Mouse (Mus musculus): ENCODE results near the gene Wdr81. TPM values are rescaled to one million over a fixed set of nuclear protein-coding genes. Genes with fewer than 3 reads are reported as not detected.

The Wdr81 gene
- polyA plus RNA-seq, 1 experiment from 2014 or later: 3.7 TPM

DNA sequence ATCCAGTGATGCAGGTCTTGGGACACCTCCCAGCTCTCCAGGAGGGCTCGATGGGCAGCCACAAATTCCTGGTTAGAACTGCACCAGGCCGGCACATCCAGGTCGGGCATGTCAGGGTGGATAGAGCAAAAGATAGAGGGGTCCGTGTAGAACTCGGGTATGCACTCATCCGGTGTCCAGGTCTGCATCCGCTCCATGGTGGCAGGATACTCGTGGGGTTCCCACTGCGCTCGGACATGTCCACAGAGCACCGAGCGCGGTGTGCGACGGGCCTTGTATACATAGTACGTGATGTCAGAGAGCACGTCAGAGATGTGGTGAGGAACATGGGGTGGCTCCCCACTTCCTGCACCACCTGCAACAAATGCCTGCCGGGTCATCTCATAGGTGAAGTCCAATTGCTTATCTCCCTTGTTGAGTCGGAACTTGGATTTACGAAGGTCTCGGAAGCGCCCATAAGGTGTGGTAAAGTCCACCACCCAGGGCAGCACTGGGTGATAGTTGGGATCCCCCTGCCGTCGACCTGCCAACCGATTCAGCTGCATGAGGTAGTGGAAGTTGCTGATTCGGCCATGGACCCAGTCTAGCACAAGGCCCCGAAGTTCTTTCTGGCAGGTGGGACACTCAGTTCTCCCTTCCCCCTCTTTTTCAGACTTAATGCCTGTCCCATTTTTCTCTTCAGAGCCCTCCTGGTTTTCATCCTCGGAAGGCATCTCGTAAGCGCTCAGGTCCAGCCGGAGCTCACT, 1.5 kb downstream of the Wdr81 start:
- H3K4me3 ChIP-seq (ENCODE audit: control insufficient read depth in 1 of 2, insufficient read depth in 1 of 2, low read depth in 1 of 2, low read length in 2 of 2): no peak overlapping the region
- no peak for ATAC-seq (ENCODE audit: insufficient number of reproducible peaks, insufficient read depth, low FRiP score, low read depth)
- WGBS: 89% methylated on average over 31 of the region's 31 CpGs
- no peak overlapping the region for H3K27ac ChIP-seq (replicated peaks in 1 of 2; ENCODE audit: control insufficient read depth in 1 of 2, insufficient read depth in 1 of 2, low read depth in 2 of 2, low read length in 2 of 2)
- peaks cover 10 to 16% of the 10 kb centered on the region in 2 experiments for H3K4me1 ChIP-seq (ENCODE audit: control insufficient read depth in 2 of 2, insufficient read depth in 2 of 2, low read length in 2 of 2)
- no peaks in the 10 kb centered on the region for H3K9me3 ChIP-seq (ENCODE audit: control insufficient read depth, low read length)
- H3K4me2 ChIP-seq (ENCODE audit: low read length): no peak overlapping the region
- H3K36me3 ChIP-seq (ENCODE audit: control insufficient read depth, insufficient read depth, low read length): peaks cover 31% of the 10 kb centered on the region
- no peaks in the 10 kb centered on the region for H3K27me3 ChIP-seq (ENCODE audit: control insufficient read depth, insufficient read depth, low read length)
- H3K9ac ChIP-seq (ENCODE audit: low read length): no peak overlapping the region

DNA sequence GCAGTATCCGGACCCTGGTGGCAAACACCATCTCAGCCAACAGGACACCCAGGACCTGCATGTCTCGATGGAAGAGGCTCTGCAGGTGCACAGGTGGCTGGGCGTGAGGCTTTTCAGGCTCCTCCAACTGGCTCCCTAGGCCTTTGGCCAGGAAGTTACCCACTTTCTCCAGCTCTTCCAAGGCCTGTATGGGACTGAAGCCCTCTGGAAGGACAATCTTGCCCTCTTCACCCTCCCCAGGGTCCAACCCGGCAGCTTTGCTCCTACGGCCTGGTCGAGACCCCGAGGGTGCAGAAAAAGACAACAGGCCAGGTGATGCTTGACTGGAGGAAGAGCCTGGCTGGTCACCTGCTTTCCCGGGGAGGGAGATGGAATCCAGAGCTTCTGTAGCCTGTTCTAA, 2.4 kb downstream of the Wdr81 start:
- Histone ChIP-seq H3K4me1 (ENCODE audit: control insufficient read depth in 2 of 2, insufficient read depth in 2 of 2, low read length in 2 of 2) (peaks cover 10 to 16% of the 10 kb centered on the region in 2 experiments), H3K9me3 (ENCODE audit: control insufficient read depth, low read length) (no peaks in the 10 kb centered on the region), H3K4me2 (ENCODE audit: low read length) (no peak overlapping the region), H3K4me3 (ENCODE audit: control insufficient read depth in 1 of 2, insufficient read depth in 1 of 2, low read depth in 1 of 2, low read length in 2 of 2) (no peak overlapping the region), H3K27ac (replicated peaks in 1 of 2; ENCODE audit: control insufficient read depth in 1 of 2, insufficient read depth in 1 of 2, low read depth in 2 of 2, low read length in 2 of 2) (no peak overlapping the region), H3K36me3 (ENCODE audit: control insufficient read depth, insufficient read depth, low read length) (peaks cover 39% of the 10 kb centered on the region), H3K27me3 (ENCODE audit: control insufficient read depth, insufficient read depth, low read length) (no peaks in the 10 kb centered on the region), H3K9ac (ENCODE audit: low read length) (no peak overlapping the region)
- 85% methylated on average over 8 of the region's 8 CpGs for WGBS
- no peak for ATAC-seq (ENCODE audit: insufficient number of reproducible peaks, insufficient read depth, low FRiP score, low read depth)

DNA sequence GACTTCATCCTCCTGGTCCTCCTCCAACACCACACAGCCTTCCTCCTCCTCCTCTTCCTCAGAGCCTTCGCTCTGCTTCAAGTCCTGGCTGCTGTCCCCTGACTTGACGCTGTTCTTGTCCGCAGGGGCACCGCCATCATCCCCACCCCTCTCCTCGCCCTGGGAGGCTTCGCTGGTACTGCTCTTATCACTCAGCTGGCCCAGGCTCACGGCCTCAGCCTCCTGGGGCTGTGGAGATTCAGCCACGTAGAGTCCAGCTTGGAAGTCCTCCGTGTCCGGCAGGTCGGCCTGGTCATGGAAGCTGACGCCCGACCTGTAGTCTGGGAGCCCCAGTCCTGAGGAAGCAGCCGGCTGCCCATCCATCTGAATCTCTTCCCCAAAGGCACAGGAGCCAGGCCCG, 3.6 kb downstream of the Wdr81 start:
- H3K4me1 ChIP-seq (ENCODE audit: control insufficient read depth in 2 of 2, insufficient read depth in 2 of 2, low read length in 2 of 2): peaks cover 10 to 16% of the 10 kb centered on the region in 2 experiments
- peaks cover 44% of the 10 kb centered on the region for H3K36me3 ChIP-seq (ENCODE audit: control insufficient read depth, insufficient read depth, low read length)
- no peaks in the 10 kb centered on the region for H3K27me3 ChIP-seq (ENCODE audit: control insufficient read depth, insufficient read depth, low read length)
- H3K9ac ChIP-seq (ENCODE audit: low read length): no peak overlapping the region
- no peak overlapping the region for H3K4me2 ChIP-seq (ENCODE audit: low read length)
- ATAC-seq (ENCODE audit: insufficient number of reproducible peaks, insufficient read depth, low FRiP score, low read depth): no peak
- no peak overlapping the region for H3K4me3 ChIP-seq (ENCODE audit: control insufficient read depth in 1 of 2, insufficient read depth in 1 of 2, low read depth in 1 of 2, low read length in 2 of 2)
- no peaks in the 10 kb centered on the region for H3K9me3 ChIP-seq (ENCODE audit: control insufficient read depth, low read length)
- 82% methylated on average over 15 of the region's 15 CpGs for WGBS
- no peak overlapping the region for H3K27ac ChIP-seq (replicated peaks in 1 of 2; ENCODE audit: control insufficient read depth in 1 of 2, insufficient read depth in 1 of 2, low read depth in 2 of 2, low read length in 2 of 2)

DNA sequence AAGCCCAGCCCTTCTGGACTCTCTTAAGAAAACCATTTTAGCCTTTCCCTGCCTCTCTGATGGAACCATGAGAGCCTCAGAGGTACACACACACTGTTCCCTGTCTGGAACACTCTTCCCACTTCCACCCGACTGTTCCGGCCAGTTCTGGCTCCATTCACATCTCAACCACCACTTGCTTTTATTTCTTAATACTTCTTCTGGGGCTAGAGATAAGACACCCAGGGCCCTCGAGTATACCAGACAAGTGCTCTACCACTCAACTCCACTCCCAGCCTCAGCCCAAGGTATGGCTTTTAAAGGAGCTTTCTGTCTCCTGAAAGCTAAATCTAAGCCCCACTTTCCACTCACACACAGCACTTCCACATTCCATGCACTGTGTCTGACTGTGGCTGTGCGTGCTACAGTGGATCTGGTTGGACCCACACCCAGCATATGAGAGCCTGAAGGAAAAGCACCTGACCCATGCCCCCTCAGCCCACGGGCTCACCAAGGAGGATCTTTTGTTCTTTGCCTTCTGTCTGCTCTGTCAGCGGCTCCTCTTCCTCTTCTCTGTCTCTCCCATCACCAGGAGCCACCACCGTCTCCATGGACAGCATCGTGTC, 4.1 kb downstream of the Wdr81 start:
- Histone ChIP-seq H3K27ac (replicated peaks in 1 of 2; ENCODE audit: control insufficient read depth in 1 of 2, insufficient read depth in 1 of 2, low read depth in 2 of 2, low read length in 2 of 2) (no peak overlapping the region), H3K4me1 (ENCODE audit: control insufficient read depth in 2 of 2, insufficient read depth in 2 of 2, low read length in 2 of 2) (peaks cover 10 to 16% of the 10 kb centered on the region in 2 experiments), H3K9ac (ENCODE audit: low read length) (no peak overlapping the region), H3K4me2 (ENCODE audit: low read length) (no peak overlapping the region), H3K9me3 (ENCODE audit: control insufficient read depth, low read length) (no peaks in the 10 kb centered on the region), H3K4me3 (ENCODE audit: control insufficient read depth in 1 of 2, insufficient read depth in 1 of 2, low read depth in 1 of 2, low read length in 2 of 2) (no peak overlapping the region), H3K27me3 (ENCODE audit: control insufficient read depth, insufficient read depth, low read length) (no peaks in the 10 kb centered on the region), H3K36me3 (ENCODE audit: control insufficient read depth, insufficient read depth, low read length) (peaks cover 48% of the 10 kb centered on the region)
- 70% methylated on average over 8 of the region's 8 CpGs for WGBS
- no peak for ATAC-seq (ENCODE audit: insufficient number of reproducible peaks, insufficient read depth, low FRiP score, low read depth)

DNA sequence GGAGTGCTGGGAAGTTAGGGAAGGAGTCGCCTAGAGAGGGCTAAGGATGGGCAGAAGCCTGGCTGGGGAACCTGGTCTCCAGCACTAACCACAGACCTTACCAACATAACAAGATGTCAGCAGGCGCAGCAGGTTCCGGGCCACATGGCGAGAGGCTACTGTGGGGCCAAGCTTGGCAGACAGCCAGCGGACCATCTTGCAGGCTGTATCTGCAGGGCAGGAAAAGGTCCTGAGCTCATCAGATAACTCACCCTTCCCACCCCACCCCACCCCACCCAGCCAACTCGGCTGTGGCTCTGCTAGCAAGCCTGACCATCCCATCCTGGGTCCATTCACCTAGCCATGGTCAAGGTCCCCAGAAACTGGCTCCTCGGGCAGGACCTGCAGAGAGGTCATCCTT, 4.8 kb downstream of the Wdr81 start:
- 58% methylated on average over 7 of the region's 7 CpGs for WGBS
- Histone ChIP-seq H3K4me3 (ENCODE audit: control insufficient read depth in 1 of 2, insufficient read depth in 1 of 2, low read depth in 1 of 2, low read length in 2 of 2) (no peak overlapping the region), H3K4me2 (ENCODE audit: low read length) (no peak overlapping the region), H3K36me3 (ENCODE audit: control insufficient read depth, insufficient read depth, low read length) (peaks cover 55% of the 10 kb centered on the region), H3K4me1 (ENCODE audit: control insufficient read depth in 2 of 2, insufficient read depth in 2 of 2, low read length in 2 of 2) (peaks cover 4 to 10% of the 10 kb centered on the region in 2 experiments; a peak in 3 of 4 replicates), H3K9me3 (ENCODE audit: control insufficient read depth, low read length) (no peaks in the 10 kb centered on the region), H3K9ac (ENCODE audit: low read length) (no peak overlapping the region; the same call in 1 of the 2 replicates), H3K27ac (replicated peaks in 1 of 2; ENCODE audit: control insufficient read depth in 1 of 2, insufficient read depth in 1 of 2, low read depth in 2 of 2, low read length in 2 of 2) (no peak overlapping the region), H3K27me3 (ENCODE audit: control insufficient read depth, insufficient read depth, low read length) (no peaks in the 10 kb centered on the region)
- no peak for ATAC-seq (ENCODE audit: insufficient number of reproducible peaks, insufficient read depth, low FRiP score, low read depth)

DNA sequence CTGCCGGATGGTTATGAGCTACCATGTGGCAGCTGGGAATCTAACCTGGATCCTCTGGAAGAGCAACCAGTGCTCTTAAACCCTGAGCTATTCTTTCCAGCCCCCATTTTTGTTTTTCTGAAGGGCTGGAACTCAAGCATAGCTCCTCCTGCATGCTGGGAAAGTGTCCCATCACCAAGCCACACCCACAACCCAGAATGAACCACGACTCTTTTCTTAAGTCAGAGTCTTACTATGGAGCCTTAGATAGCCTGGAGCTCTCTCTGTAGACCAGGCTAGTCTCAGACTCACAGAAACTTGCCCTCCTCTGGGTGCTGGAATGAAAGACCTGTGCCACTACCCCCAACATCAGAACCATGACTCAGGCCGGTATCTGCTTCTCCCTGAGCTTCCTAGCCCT, 5.9 kb downstream of the Wdr81 start:
- H3K36me3 ChIP-seq (ENCODE audit: control insufficient read depth, insufficient read depth, low read length): peaks cover 66% of the 10 kb centered on the region
- 84% methylated on average over 3 of the region's 3 CpGs for WGBS
- H3K4me1 ChIP-seq (ENCODE audit: control insufficient read depth in 2 of 2, insufficient read depth in 2 of 2, low read length in 2 of 2): peaks cover under 1 to 5% of the 10 kb centered on the region in 2 experiments; a peak in 3 of 4 replicates
- no peak overlapping the region for H3K4me2 ChIP-seq (ENCODE audit: low read length)
- H3K9ac ChIP-seq (ENCODE audit: low read length): no peak overlapping the region
- no peak overlapping the region for H3K4me3 ChIP-seq (ENCODE audit: control insufficient read depth in 1 of 2, insufficient read depth in 1 of 2, low read depth in 1 of 2, low read length in 2 of 2)
- ATAC-seq (ENCODE audit: insufficient number of reproducible peaks, insufficient read depth, low FRiP score, low read depth): no peak
- no peak overlapping the region for H3K27ac ChIP-seq (replicated peaks in 1 of 2; ENCODE audit: control insufficient read depth in 1 of 2, insufficient read depth in 1 of 2, low read depth in 2 of 2, low read length in 2 of 2)
- H3K9me3 ChIP-seq (ENCODE audit: control insufficient read depth, low read length): no peaks in the 10 kb centered on the region
- no peaks in the 10 kb centered on the region for H3K27me3 ChIP-seq (ENCODE audit: control insufficient read depth, insufficient read depth, low read length)

DNA sequence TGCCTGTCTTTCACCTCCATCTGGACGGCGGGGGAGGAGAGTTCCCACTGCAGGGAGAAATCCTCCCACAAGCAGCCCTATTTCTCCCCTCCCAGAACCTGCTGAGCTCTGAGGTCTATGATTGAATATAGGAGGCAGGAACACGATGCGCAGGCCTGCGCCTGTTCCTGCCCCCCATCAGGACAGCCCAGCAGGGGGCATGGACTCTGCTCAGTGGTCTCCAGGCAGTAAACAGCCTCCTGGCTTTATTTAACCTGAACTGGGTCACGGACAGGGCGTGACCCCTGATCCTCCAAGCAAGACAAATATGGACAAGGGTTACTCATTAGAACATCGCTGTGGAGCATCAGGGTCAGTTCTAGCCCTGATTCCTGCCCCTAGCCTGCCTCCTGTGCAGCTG, 10.8 kb downstream of the Wdr81 start:
- Histone ChIP-seq H3K4me3 (ENCODE audit: control insufficient read depth in 1 of 2, insufficient read depth in 1 of 2, low read depth in 1 of 2, low read length in 2 of 2) (no peak overlapping the region), H3K4me1 (ENCODE audit: control insufficient read depth in 2 of 2, insufficient read depth in 2 of 2, low read length in 2 of 2) (no peaks in the 10 kb centered on the region), H3K27ac (replicated peaks in 1 of 2; ENCODE audit: control insufficient read depth in 1 of 2, insufficient read depth in 1 of 2, low read depth in 2 of 2, low read length in 2 of 2) (no peak overlapping the region), H3K36me3 (ENCODE audit: control insufficient read depth, insufficient read depth, low read length) (peaks cover 68% of the 10 kb centered on the region), H3K27me3 (ENCODE audit: control insufficient read depth, insufficient read depth, low read length) (no peaks in the 10 kb centered on the region), H3K9ac (ENCODE audit: low read length) (no peak overlapping the region), H3K9me3 (ENCODE audit: control insufficient read depth, low read length) (no peaks in the 10 kb centered on the region), H3K4me2 (ENCODE audit: low read length) (no peak overlapping the region)
- 66% methylated on average over 8 of the region's 8 CpGs for whole genome bisulfite sequencing
- ATAC-seq (ENCODE audit: insufficient number of reproducible peaks, insufficient read depth, low FRiP score, low read depth): 0 out of 2 replicates have a peak, but pooled peaks have one; percentile 35

Measured in heart, embryonic 14.5 days (tissue).